Mouse (Mus musculus): ENCODE results near the gene Wdr41. TPM values are rescaled to one million over a fixed set of nuclear protein-coding genes. Genes with fewer than 3 reads are reported as not detected.

Gene Wdr41
- polyA plus RNA-seq, 1 experiment from 2014 or later = 16.1 TPM

DNA sequence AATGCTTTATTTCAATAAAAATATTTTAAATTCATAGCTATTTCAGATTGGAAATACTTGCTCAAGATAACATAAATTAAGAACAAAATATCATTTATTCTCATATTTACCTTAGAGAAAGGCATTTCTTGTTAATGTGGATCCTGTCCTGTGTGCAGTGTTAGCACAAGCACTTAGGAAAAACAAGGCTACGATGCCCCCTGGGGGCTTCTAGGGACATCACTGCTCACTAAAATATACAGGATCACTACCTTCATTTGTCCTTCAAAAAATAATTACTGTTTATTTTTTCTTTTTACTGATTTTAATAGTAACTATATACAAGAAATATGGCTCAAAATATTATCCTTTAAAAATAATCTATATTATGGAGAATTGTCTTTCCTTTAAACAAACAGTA is 18.2 kb upstream of the Wdr41 start:
- no peaks in the 10 kb centered on the region for H3K36me3 ChIP-seq (ENCODE audit: insufficient read depth, low read length)
- H3K9ac ChIP-seq (replicated peaks; ENCODE audit: low read depth) = no peak overlapping the region
- no peaks in the 10 kb centered on the region for H3K27me3 ChIP-seq (replicated peaks; ENCODE audit: insufficient read depth, low read length)
- no peaks in the 10 kb centered on the region for H3K9me3 ChIP-seq (ENCODE audit: low read length)
- H3K27ac ChIP-seq (ENCODE audit: low read length) = no peak overlapping the region
- no peak for ATAC-seq
- TF ChIP-seq EP300 (IDR thresholded peaks at IDR 0.05) = no peak
- peak; percentile 39 for TF ChIP-seq CTCF (IDR thresholded peaks at IDR 0.05)
- no peaks in the 10 kb centered on the region for H3K4me1 ChIP-seq (ENCODE audit: insufficient read depth, low read depth, low read length)
- DNase-seq (ENCODE audit: low spot score) = no peak
- H3K4me3 ChIP-seq (ENCODE audit: low read depth, low read length) = no peak overlapping the region
- no peak overlapping the region for H3K4me2 ChIP-seq (replicated peaks; ENCODE audit: low read depth, low read length)
- 47% methylated on average over 1 of the region's 1 CpGs for WGBS

DNA sequence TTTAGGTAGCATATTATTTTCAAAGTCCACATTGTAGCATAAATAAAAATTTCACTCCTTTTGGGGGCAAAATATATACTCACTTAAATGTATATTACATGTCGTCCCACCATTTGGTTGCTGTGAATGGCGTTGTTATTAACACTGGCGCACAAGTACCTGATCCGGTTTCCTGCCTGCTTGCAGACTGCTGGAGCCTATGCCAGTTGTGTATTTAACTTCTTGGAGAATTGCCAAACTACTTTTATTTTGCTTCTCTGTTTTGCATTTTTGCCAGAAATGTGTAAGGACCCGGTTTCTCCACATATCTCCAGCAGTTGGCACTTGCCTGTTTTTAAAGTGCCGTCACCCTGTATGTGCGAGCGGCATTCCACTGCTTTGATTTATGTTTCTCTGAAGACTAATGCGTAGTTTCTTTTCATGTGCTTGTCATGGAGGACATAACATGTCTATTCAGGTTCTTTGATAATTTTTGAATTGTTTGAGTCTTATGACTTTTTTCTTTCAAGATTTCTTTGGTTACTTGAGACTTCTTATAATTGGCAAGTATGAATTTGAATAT is 6.1 kb upstream of the Wdr41 start:
- Histone ChIP-seq H3K27ac (ENCODE audit: low read length) (no peak overlapping the region), H3K4me3 (ENCODE audit: low read depth, low read length) (no peak overlapping the region), H3K27me3 (replicated peaks; ENCODE audit: insufficient read depth, low read length) (no peaks in the 10 kb centered on the region), H3K4me2 (replicated peaks; ENCODE audit: low read depth, low read length) (no peak overlapping the region), H3K9ac (replicated peaks; ENCODE audit: low read depth) (no peak overlapping the region), H3K4me1 (ENCODE audit: insufficient read depth, low read depth, low read length) (no peaks in the 10 kb centered on the region), H3K9me3 (ENCODE audit: low read length) (no peaks in the 10 kb centered on the region), H3K36me3 (ENCODE audit: insufficient read depth, low read length) (no peaks in the 10 kb centered on the region)
- ATAC-seq = peak; percentile 80
- WGBS = 20% methylated on average over 9 of the region's 9 CpGs
- TF ChIP-seq CTCF (IDR thresholded peaks at IDR 0.05) (no peak), EP300 (IDR thresholded peaks at IDR 0.05) (no peak; the same call in 1 of the 2 replicates)
- DNase-seq (ENCODE audit: low spot score) = peak; percentile 89

DNA sequence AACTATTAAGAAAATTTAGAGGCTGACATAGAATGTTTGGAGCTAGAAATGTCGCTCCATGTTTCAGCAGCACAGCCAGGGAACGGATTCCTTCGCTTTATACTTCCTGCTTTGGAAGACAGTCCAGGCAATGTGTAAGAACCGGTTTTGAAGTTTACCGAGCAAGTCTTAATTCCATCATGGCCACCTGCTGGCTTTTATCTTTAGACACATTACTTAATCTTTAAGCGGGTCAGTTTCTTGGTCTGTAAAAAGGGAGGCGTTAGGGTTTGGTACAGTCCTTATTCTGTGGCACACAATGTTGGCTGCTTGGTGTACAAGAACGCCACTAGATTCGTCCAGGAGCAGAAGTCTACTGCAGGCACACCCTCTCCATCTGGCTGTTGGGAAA is 321 bp upstream of the Wdr41 start:
- WGBS = 11% methylated on average over 9 of the region's 9 CpGs
- Histone ChIP-seq H3K27ac (ENCODE audit: low read length) (peak overlapping the region; percentile 97), H3K27me3 (replicated peaks; ENCODE audit: insufficient read depth, low read length) (no peaks in the 10 kb centered on the region), H3K36me3 (ENCODE audit: insufficient read depth, low read length) (no peaks in the 10 kb centered on the region), H3K4me1 (ENCODE audit: insufficient read depth, low read depth, low read length) (peaks cover 4% of the 10 kb centered on the region; the same call in 1 of the 2 replicates), H3K9me3 (ENCODE audit: low read length) (no peaks in the 10 kb centered on the region), H3K9ac (replicated peaks; ENCODE audit: low read depth) (peak overlapping the region; percentile 92), H3K4me2 (replicated peaks; ENCODE audit: low read depth, low read length) (peak overlapping the region; percentile 61), H3K4me3 (ENCODE audit: low read depth, low read length) (peak overlapping the region; percentile 76)
- DNase-seq (ENCODE audit: low spot score) (no peak), ATAC-seq (peak; percentile 37)
- TF ChIP-seq CTCF (IDR thresholded peaks at IDR 0.05) (no peak), EP300 (IDR thresholded peaks at IDR 0.05) (no peak)

DNA sequence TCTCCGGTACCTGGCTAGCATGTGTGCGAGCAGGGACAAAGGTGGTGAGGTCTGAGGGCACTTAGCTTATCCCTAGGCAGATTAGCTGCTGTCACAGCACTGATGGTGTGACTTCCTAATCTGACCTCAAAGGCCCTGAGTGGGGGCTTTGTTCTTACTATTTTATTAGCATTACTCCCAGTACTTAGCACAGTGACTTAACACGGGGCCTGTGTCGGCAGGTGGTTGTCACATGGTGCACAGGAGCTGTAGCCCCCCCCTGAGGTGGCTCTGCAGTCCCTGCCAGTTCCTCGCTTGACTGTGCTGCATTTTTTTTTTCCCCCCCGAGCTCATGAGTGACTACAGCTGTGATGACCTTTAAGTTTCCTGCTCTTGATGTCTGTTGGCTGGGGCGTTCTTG is 2.9 kb downstream of the Wdr41 start:
- Histone ChIP-seq H3K36me3 (ENCODE audit: insufficient read depth, low read length) (no peaks in the 10 kb centered on the region), H3K27ac (ENCODE audit: low read length) (no peak overlapping the region), H3K9me3 (ENCODE audit: low read length) (no peaks in the 10 kb centered on the region), H3K9ac (replicated peaks; ENCODE audit: low read depth) (no peak overlapping the region), H3K4me2 (replicated peaks; ENCODE audit: low read depth, low read length) (no peak overlapping the region), H3K4me1 (ENCODE audit: insufficient read depth, low read depth, low read length) (peaks cover 4% of the 10 kb centered on the region; the same call in 1 of the 2 replicates), H3K4me3 (ENCODE audit: low read depth, low read length) (no peak overlapping the region), H3K27me3 (replicated peaks; ENCODE audit: insufficient read depth, low read length) (no peaks in the 10 kb centered on the region)
- ATAC-seq = no peak
- TF ChIP-seq CTCF (IDR thresholded peaks at IDR 0.05) = no peak
- no peak for TF ChIP-seq EP300 (IDR thresholded peaks at IDR 0.05)
- 42% methylated on average over 7 of the region's 7 CpGs for WGBS
- DNase-seq (ENCODE audit: low spot score) = no peak

DNA sequence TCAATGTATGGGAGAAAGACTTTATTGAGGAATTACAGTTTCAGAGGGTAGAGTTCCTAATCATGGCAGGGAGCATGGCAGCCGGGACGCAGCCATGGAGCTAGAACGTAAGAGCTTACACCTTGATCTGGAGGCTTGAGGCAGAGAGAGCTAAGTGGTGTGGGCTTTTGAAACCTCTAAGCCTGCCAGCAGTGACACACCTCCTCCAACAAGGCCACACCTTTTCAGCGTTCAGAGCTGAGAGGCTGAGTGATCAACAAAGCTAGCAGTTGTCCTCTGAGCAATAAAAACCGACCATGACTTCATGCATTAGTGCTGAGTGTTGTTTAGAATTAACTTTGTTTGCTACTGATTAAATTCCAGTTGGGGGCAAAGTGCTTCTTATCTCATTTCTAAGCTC is 14.4 kb downstream of the Wdr41 start:
- 40% methylated on average over 5 of the region's 5 CpGs for WGBS
- Histone ChIP-seq H3K4me2 (replicated peaks; ENCODE audit: low read depth, low read length) (no peak overlapping the region), H3K4me1 (ENCODE audit: insufficient read depth, low read depth, low read length) (no peaks in the 10 kb centered on the region), H3K9me3 (ENCODE audit: low read length) (no peaks in the 10 kb centered on the region), H3K27ac (ENCODE audit: low read length) (no peak overlapping the region), H3K4me3 (ENCODE audit: low read depth, low read length) (no peak overlapping the region), H3K27me3 (replicated peaks; ENCODE audit: insufficient read depth, low read length) (no peaks in the 10 kb centered on the region), H3K36me3 (ENCODE audit: insufficient read depth, low read length) (no peaks in the 10 kb centered on the region), H3K9ac (replicated peaks; ENCODE audit: low read depth) (no peak overlapping the region)
- ATAC-seq = peak; percentile 90
- peak; percentile 81 for DNase-seq (ENCODE audit: low spot score)
- no peak for TF ChIP-seq EP300 (IDR thresholded peaks at IDR 0.05)

DNA sequence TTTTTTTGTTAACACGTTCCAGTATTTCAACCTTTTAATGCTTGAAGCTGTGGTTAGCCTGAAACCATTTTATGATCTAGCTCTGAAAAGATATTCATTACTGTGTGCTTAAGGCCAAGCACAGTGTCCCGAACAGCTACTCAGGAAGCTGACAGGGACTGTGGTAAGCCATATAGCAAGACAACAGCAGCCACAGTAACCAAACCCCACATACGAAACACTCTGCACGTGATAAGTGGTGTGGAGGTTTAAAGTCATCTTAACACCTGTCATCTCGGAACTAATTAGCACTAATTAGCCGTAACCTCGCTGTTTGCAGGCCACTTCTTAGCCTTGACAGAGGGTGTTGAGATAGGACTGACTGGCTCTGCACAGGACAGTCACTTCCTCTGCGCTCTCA is 31.1 kb downstream of the Wdr41 start:
- H3K4me3 ChIP-seq (ENCODE audit: low read depth, low read length) = no peak overlapping the region
- DNase-seq (ENCODE audit: low spot score) (no peak), ATAC-seq (no peak)
- H3K9me3 ChIP-seq (ENCODE audit: low read length) = no peaks in the 10 kb centered on the region
- no peaks in the 10 kb centered on the region for H3K36me3 ChIP-seq (ENCODE audit: insufficient read depth, low read length)
- 71% methylated on average over 8 of the region's 8 CpGs for WGBS
- no peaks in the 10 kb centered on the region for H3K27me3 ChIP-seq (replicated peaks; ENCODE audit: insufficient read depth, low read length)
- no peak overlapping the region for H3K27ac ChIP-seq (ENCODE audit: low read length)
- H3K4me2 ChIP-seq (replicated peaks; ENCODE audit: low read depth, low read length) = no peak overlapping the region
- TF ChIP-seq CTCF (IDR thresholded peaks at IDR 0.05) = no peak
- no peak for TF ChIP-seq EP300 (IDR thresholded peaks at IDR 0.05)
- H3K4me1 ChIP-seq (ENCODE audit: insufficient read depth, low read depth, low read length) = no peaks in the 10 kb centered on the region
- no peak overlapping the region for H3K9ac ChIP-seq (replicated peaks; ENCODE audit: low read depth)

DNA sequence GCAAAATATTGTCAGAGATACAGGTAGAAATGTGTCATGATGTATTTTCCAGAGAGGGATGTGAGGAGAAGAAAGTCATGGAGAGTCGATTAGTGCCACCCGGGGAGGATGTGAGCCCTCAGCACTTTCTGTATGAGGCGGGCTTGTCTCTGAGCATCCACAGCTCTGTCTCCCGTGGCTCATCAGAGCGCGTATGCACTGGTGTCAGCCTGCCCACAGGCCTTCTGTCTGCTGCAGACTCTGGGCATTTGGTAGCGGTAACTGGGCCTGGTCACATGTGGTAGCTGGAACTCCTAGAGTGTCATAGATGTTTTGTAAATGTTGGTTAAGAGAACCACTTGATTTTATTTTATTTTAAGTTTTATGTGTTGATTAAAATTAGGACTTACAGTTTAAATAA is 33.1 kb downstream of the Wdr41 start:
- no peak overlapping the region for H3K4me3 ChIP-seq (ENCODE audit: low read depth, low read length)
- WGBS = 86% methylated on average over 7 of the region's 7 CpGs
- H3K4me1 ChIP-seq (ENCODE audit: insufficient read depth, low read depth, low read length) = no peaks in the 10 kb centered on the region
- TF ChIP-seq EP300 (IDR thresholded peaks at IDR 0.05) = no peak
- TF ChIP-seq CTCF (IDR thresholded peaks at IDR 0.05) = no peak
- DNase-seq (ENCODE audit: low spot score) (no peak), ATAC-seq (no peak)
- no peaks in the 10 kb centered on the region for H3K27me3 ChIP-seq (replicated peaks; ENCODE audit: insufficient read depth, low read length)
- H3K36me3 ChIP-seq (ENCODE audit: insufficient read depth, low read length) = no peaks in the 10 kb centered on the region
- H3K4me2 ChIP-seq (replicated peaks; ENCODE audit: low read depth, low read length) = no peak overlapping the region
- no peaks in the 10 kb centered on the region for H3K9me3 ChIP-seq (ENCODE audit: low read length)
- no peak overlapping the region for H3K27ac ChIP-seq (ENCODE audit: low read length)
- H3K9ac ChIP-seq (replicated peaks; ENCODE audit: low read depth) = no peak overlapping the region
